Mouse (Mus musculus) thymus, postnatal 25 days (tissue): ENCODE measurements around the gene Lsm10.
"Not testable (repeated sequence)": the region's sequence is repeated elsewhere in the genome, so short reads cannot be mapped to it uniquely, and the experiment has no call there.

Source experiments
- DNase-seq: peaks from one replicate; pipeline ENCODE4 v3.0.0; 2022

The Lsm10 gene

GRCm38 (mm10) chr4:126096464-126097111, at the start of gene Lsm10:
Gene Lsm10 (plus strand): TSS chr4:126096623.
- peak; percentile 95 for DNase-seq

GRCm38 (mm10) chr4:126046851-126047585, 49.4 kb upstream of the Lsm10 start, which contains the start of gene Mrps15:
Gene Mrps15 (plus strand): TSS chr4:126046925.
- DNase-seq = peak; percentile 67

GRCm38 (mm10) chr4:126051617-126052016, 44.8 kb upstream of the Lsm10 start:
- DNase-seq = no peak

GRCm38 (mm10) chr4:126057207-126058133, 39.0 kb upstream of the Lsm10 start:
- DNase-seq = no peak

GRCm38 (mm10) chr4:126058134-126058996, 38.1 kb upstream of the Lsm10 start, which contains the start of gene Oscp1:
Gene Oscp1 (plus strand): TSS chr4:126058565.
- DNase-seq = peak; percentile 90

- no peak for DNase-seq
Measured at GRCm38 (mm10) chr4:126058997-126059362, 37.4 kb upstream of the Lsm10 start.

- peak; percentile 14 for DNase-seq
Measured at GRCm38 (mm10) chr4:126062856-126063255, 33.6 kb upstream of the Lsm10 start.

- DNase-seq = no peak
Measured at GRCm38 (mm10) chr4:126065241-126065640, 31.2 kb upstream of the Lsm10 start.

- no peak for DNase-seq
Measured at GRCm38 (mm10) chr4:126067401-126068077, 28.9 kb upstream of the Lsm10 start.

GRCm38 (mm10) chr4:126068842-126069241, 27.6 kb upstream of the Lsm10 start:
- no peak for DNase-seq

- no peak for DNase-seq
Measured at GRCm38 (mm10) chr4:126077833-126078232, 18.6 kb upstream of the Lsm10 start.

GRCm38 (mm10) chr4:126079266-126079665, 17.2 kb upstream of the Lsm10 start:
- DNase-seq = no peak

- DNase-seq = no peak
Measured at GRCm38 (mm10) chr4:126081601-126082000, 14.8 kb upstream of the Lsm10 start.

- no peak for DNase-seq
Measured at GRCm38 (mm10) chr4:126083021-126083420, 13.4 kb upstream of the Lsm10 start.

- DNase-seq = no peak
Measured at GRCm38 (mm10) chr4:126084382-126084781, 12.0 kb upstream of the Lsm10 start.

GRCm38 (mm10) chr4:126085996-126086576, 10.3 kb upstream of the Lsm10 start:
- peak; percentile 84 for DNase-seq

GRCm38 (mm10) chr4:126090101-126090847, 6.1 kb upstream of the Lsm10 start:
- peak; percentile 75 for DNase-seq

- no peak for DNase-seq
Measured at GRCm38 (mm10) chr4:126090848-126091124, 5.6 kb upstream of the Lsm10 start.

GRCm38 (mm10) chr4:126091873-126092272, 4.5 kb upstream of the Lsm10 start:
- DNase-seq = no peak

GRCm38 (mm10) chr4:126095622-126096430, 597 bp upstream of the Lsm10 start:
- not testable (repeated sequence) for DNase-seq
